25 mouse cellular contexts compared by ENCODE assay signal in the genomic region with DNA sequence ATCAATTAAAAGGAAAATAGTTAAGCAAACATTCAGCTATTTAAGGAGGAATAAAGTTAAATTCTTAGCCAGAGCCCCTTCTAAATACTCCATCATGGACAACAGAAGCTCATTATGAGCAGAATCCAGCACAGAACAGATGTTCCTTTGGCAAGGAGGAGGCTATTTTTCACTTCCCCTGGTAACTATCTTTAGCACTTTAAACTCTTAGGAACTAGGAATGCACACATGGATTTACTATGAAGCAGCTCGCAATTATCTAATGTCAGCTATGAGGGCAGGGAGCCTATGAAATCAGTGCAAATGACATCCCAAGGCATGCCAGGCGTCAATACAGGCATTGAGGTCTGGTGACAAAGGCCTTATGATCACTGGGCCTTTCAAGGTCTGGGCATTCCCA.
DNase-seq lines count a peak whose midpoint lies in the region; ATAC-seq and TF ChIP-seq lines count a peak whose summit lies in the region.
"Had no signal": no experiment of that assay in that cellular context is flagged by ENCODE, and none has a peak within 500 bp of the region (broad histone marks: within the 10 kb centered on the region; RNA-seq: fewer than 3 reads in every experiment).

No protein-coding gene starts in this region.

- peaks cover 18% of the 10 kb centered on the region; the same call in 1 of the 2 replicates for H3K36me3 ChIP-seq in heart, embryonic 16.5 days (ENCODE audit: control insufficient read depth, insufficient read depth)
- peaks cover 21% of the 10 kb centered on the region for H3K36me3 ChIP-seq in heart, embryonic 12.5 days
- H3K36me3 ChIP-seq in lung, embryonic 14.5 days (ENCODE audit: insufficient read depth): peaks cover 18% of the 10 kb centered on the region
- H3K36me3 ChIP-seq: forebrain, embryonic 15.5 days had no signal

- H3K4me2 ChIP-seq in heart, embryonic 16.5 days (ENCODE audit: low read depth, low read length): no peak overlapping the region
- no peak overlapping the region for H3K4me2 ChIP-seq in heart, embryonic 12.5 days
- H3K4me2 ChIP-seq in lung, embryonic 14.5 days: no peak overlapping the region
- H3K4me2 ChIP-seq: forebrain, embryonic 15.5 days; kidney, embryonic 15.5 days; limb, embryonic 13.5 days; liver, embryonic 15.5 days; neural tube, embryonic 13.5 days had no signal

- 55% methylated on average over 2 of the region's 2 CpGs for WGBS in heart, embryonic 16.5 days
- 58% methylated on average over 2 of the region's 2 CpGs for WGBS in heart, embryonic 12.5 days
- WGBS in lung, embryonic 14.5 days: 62% methylated on average over 2 of the region's 2 CpGs

- peak overlapping the region; percentile 57; the same call in 1 of the 2 replicates for H3K27ac ChIP-seq in gastrocnemius, adult 2 months
- H3K27ac ChIP-seq in heart, embryonic 16.5 days (ENCODE audit: low read length): peak overlapping the region; percentile 53
- no peak overlapping the region for H3K27ac ChIP-seq in heart, embryonic 12.5 days (ENCODE audit: poor library complexity, severe bottlenecking)
- H3K27ac ChIP-seq in lung, embryonic 14.5 days (ENCODE audit: low read depth): no peak overlapping the region
- H3K27ac ChIP-seq in brown adipose tissue, adult 24 weeks (replicated peaks; ENCODE audit: low read depth, low read length): peak overlapping the region; percentile 41
- H3K27ac ChIP-seq: forebrain, embryonic 15.5 days; hindbrain, postnatal 0 days; kidney, embryonic 15.5 days; limb, embryonic 13.5 days; liver, embryonic 15.5 days; midbrain, embryonic 10.5 days; neural tube, embryonic 13.5 days had no signal

- ATAC-seq in heart, embryonic 16.5 days (replicated peaks; ENCODE audit: extremely low read depth, insufficient read depth, low FRiP score): no peak
- ATAC-seq in heart, embryonic 12.5 days (ENCODE audit: insufficient number of reproducible peaks, low FRiP score): no peak
- ATAC-seq in lung, embryonic 14.5 days (ENCODE audit: insufficient read depth): no peak
- ATAC-seq: forebrain, embryonic 15.5 days; hindbrain, postnatal 0 days; intestine, embryonic 16.5 days; midbrain, embryonic 16.5 days had no signal

- no peak for TF ChIP-seq CTCF in gastrocnemius, adult 2 months (IDR thresholded peaks at IDR 0.05)
- TF ChIP-seq CTCF in lung, embryonic 14.5 days (IDR thresholded peaks at IDR 0.05; ENCODE audit: low read depth): no peak

- intact Hi-C loops in gastrocnemius, adult 2 months (cut with DNase I): no loop called here
- intact Hi-C loops in gastrocnemius, postnatal 14 days (cut with DNase I; ENCODE audit: low total_unique reads): no loop called here

- DNase-seq in gastrocnemius, adult 2 months: no peak
- DNase-seq in gastrocnemius, postnatal 14 days: no peak
- DNase-seq in lung, embryonic 14.5 days: peak; percentile 56
- no peak for DNase-seq in lung, postnatal 25 days (ENCODE audit: low spot score)
- DNase-seq: adrenal gland, postnatal 10 days; cerebellum, adult 9-10 months; gastrocnemius, postnatal 10 days; layer of hippocampus, adult 9-11 months; retina, postnatal 1 day; right cerebral cortex, postnatal 4 days; thymus, adult 2 months; thymus, postnatal 4 days had no signal

- H3K9ac ChIP-seq in heart, embryonic 16.5 days (ENCODE audit: low read length): no peak overlapping the region
- H3K9ac ChIP-seq in heart, embryonic 12.5 days: no peak overlapping the region
- no peak overlapping the region for H3K9ac ChIP-seq in lung, embryonic 14.5 days
- H3K9ac ChIP-seq: forebrain, embryonic 15.5 days; kidney, embryonic 15.5 days; limb, embryonic 13.5 days; liver, embryonic 15.5 days; neural tube, embryonic 13.5 days had no signal

- no peaks in the 10 kb centered on the region for H3K27me3 ChIP-seq in heart, embryonic 16.5 days (ENCODE audit: control insufficient read depth, insufficient read depth, low read length)
- H3K27me3 ChIP-seq in heart, embryonic 12.5 days (replicated peaks): no peaks in the 10 kb centered on the region
- H3K27me3 ChIP-seq in lung, embryonic 14.5 days (ENCODE audit: insufficient read depth, low read length): no peaks in the 10 kb centered on the region
- H3K27me3 ChIP-seq: forebrain, embryonic 15.5 days; kidney, embryonic 15.5 days; limb, embryonic 13.5 days; liver, embryonic 15.5 days; neural tube, embryonic 13.5 days had no signal

- peaks cover 10% of the 10 kb centered on the region for H3K4me1 ChIP-seq in heart, embryonic 16.5 days (ENCODE audit: control insufficient read depth, insufficient read depth, low read length)
- peaks cover 12% of the 10 kb centered on the region for H3K4me1 ChIP-seq in heart, embryonic 12.5 days (replicated peaks)
- H3K4me1 ChIP-seq in lung, embryonic 14.5 days (ENCODE audit: insufficient read depth): 0 out of 2 replicates have a peak, but pooled peaks cover 5% of the 10 kb centered on the region
- peaks cover 18% of the 10 kb centered on the region for H3K4me1 ChIP-seq in brown adipose tissue, adult 24 weeks (ENCODE audit: control insufficient read depth, insufficient read depth, insufficient read length, low read length)
- H3K4me1 ChIP-seq: forebrain, embryonic 15.5 days; midbrain, embryonic 10.5 days had no signal

- peaks cover 3% of the 10 kb centered on the region; the same call in 1 of the 2 replicates for H3K9me3 ChIP-seq in heart, embryonic 16.5 days (replicated peaks; ENCODE audit: control insufficient read depth, low read length)
- H3K9me3 ChIP-seq in heart, embryonic 12.5 days (replicated peaks): peaks cover 3% of the 10 kb centered on the region; the same call in 1 of the 2 replicates
- no peaks in the 10 kb centered on the region for H3K9me3 ChIP-seq in lung, embryonic 14.5 days (ENCODE audit: low read depth, low read length)
- H3K9me3 ChIP-seq: forebrain, embryonic 15.5 days; kidney, embryonic 15.5 days; limb, embryonic 13.5 days; liver, embryonic 15.5 days; midbrain, embryonic 10.5 days; neural tube, embryonic 13.5 days had no signal

- H3K4me3 ChIP-seq in gastrocnemius, adult 2 months: no peak overlapping the region
- no peak overlapping the region for H3K4me3 ChIP-seq in heart, embryonic 16.5 days (ENCODE audit: low read length)
- H3K4me3 ChIP-seq in heart, embryonic 12.5 days: no peak overlapping the region
- no peak overlapping the region for H3K4me3 ChIP-seq in lung, embryonic 14.5 days (ENCODE audit: low read depth, low read length)
- no peak overlapping the region for H3K4me3 ChIP-seq in brown adipose tissue, adult 24 weeks (ENCODE audit: insufficient read depth, low read depth, low read length)
- H3K4me3 ChIP-seq: forebrain, embryonic 15.5 days; kidney, embryonic 15.5 days; limb, embryonic 13.5 days; liver, embryonic 15.5 days; midbrain, embryonic 10.5 days; myocyte; neural tube, embryonic 13.5 days had no signal

Comparison
In these comparisons a context has a peak if more than half of its experiments do, and no peak if none do; other contexts are left out.
1. H3K27ac ChIP-seq: peak in gastrocnemius, adult 2 months (single experiment), heart, embryonic 16.5 days (single experiment) and brown adipose tissue, adult 24 weeks (single experiment); none in heart, embryonic 12.5 days (single experiment) and lung, embryonic 14.5 days (single experiment).